Mouse (Mus musculus): ENCODE measurements around the gene Usp9x. TPM values are rescaled to one million over a fixed set of nuclear protein-coding genes. Genes with fewer than 3 reads are reported as not detected.

The Usp9x gene
- polyA plus RNA-seq, 1 experiment from 2014 or later: 61.2 TPM

DNA sequence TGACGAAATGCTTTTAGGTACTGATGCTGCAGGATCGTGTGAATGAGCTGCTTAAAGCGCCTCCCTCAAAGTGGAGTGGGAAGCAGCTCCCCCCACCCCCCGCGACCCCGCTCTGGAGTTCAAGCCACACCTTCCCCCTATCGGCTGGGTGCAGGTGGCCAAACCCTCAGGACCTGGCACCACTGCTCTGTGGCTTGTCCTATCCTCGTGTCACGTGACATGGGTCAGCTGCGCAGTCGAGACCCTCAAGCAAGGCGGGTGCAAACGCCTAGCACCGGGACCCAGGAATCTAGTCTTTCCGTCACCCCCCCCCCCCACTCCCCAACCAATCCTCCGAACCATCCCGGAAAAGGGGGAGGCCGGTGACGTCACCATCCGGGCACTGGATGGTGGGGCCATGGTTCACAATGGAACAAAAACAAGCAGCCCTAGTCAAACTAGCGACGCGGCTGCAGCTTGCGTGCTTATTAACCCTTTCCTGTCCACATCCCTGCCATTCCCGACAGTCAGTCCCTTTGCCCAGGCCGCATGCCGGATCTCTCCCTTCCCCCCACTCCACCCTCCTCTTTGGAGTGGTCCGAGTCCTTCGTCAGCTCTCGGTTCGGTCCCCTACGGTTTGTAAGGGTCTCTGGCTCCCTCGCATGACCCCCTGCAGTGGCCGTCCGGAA, 591 bp upstream of the Usp9x start:
- WGBS: 31% methylated on average over 35 of the region's 35 CpGs
- H3K27me3 ChIP-seq (replicated peaks; ENCODE audit: control insufficient read depth, insufficient read depth, low read length): no peaks in the 10 kb centered on the region
- no peaks in the 10 kb centered on the region for H3K36me3 ChIP-seq (ENCODE audit: control insufficient read depth, insufficient read depth, low read length)
- peak overlapping the region; percentile 97 for H3K27ac ChIP-seq (ENCODE audit: low read depth, low read length)
- ATAC-seq (peak; percentile 86), DNase-seq (ENCODE audit: low spot score) (peak; percentile 97)
- no peaks in the 10 kb centered on the region for H3K9me3 ChIP-seq (replicated peaks; ENCODE audit: control insufficient read depth, low read length)
- peak overlapping the region; percentile 63 for H3K4me3 ChIP-seq (ENCODE audit: low read depth, low read length)
- peak overlapping the region; percentile 81 for H3K9ac ChIP-seq (ENCODE audit: low read length)
- H3K4me1 ChIP-seq (ENCODE audit: control insufficient read depth, insufficient read depth, low read length): no peaks in the 10 kb centered on the region
- H3K4me2 ChIP-seq (ENCODE audit: low read length): peak overlapping the region; percentile 37

DNA sequence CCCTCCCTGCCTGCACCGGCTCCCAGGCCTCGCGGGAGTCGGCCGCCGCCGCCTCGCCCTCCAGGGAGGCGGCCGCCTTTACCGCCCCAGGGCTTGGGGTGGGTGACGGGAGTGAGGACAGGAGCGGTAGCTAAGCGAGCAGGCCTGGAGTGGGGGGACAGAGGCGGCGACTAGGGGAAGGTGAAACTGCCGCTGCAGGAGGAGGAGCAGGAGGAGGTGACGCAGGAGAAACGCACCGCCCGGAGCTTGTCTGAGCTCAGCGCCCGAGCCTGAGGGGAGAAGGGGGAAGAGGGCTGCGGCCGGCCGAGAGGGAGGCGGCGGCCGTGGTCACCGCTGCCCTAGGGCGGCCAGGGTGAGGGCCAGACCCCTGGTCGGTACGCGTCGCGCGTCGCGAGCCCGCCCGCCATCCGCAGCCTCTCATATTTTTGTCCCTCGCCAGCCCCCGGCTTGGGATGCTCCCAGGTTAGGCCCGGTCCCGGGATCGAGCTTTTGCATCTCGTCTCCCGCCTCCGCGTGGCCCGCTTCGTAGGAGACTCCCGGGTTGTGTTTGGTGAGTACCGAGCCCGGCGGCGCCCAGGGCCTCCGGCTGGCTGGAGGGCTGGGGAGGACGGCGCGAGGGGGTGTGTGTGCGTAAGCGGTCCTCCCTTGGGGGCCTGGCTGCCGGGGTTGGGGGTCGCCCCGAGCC, 620 bp downstream of the Usp9x start:
- peak overlapping the region; percentile 20 for H3K4me2 ChIP-seq (ENCODE audit: low read length)
- H3K9me3 ChIP-seq (replicated peaks; ENCODE audit: control insufficient read depth, low read length): no peaks in the 10 kb centered on the region
- no peaks in the 10 kb centered on the region for H3K27me3 ChIP-seq (replicated peaks; ENCODE audit: control insufficient read depth, insufficient read depth, low read length)
- no peaks in the 10 kb centered on the region for H3K36me3 ChIP-seq (ENCODE audit: control insufficient read depth, insufficient read depth, low read length)
- ATAC-seq (peak; percentile 35), DNase-seq (ENCODE audit: low spot score) (peak; percentile 57)
- peak overlapping the region; percentile 97 for H3K27ac ChIP-seq (ENCODE audit: low read depth, low read length)
- H3K9ac ChIP-seq (ENCODE audit: low read length): peak overlapping the region; percentile 81
- no peaks in the 10 kb centered on the region for H3K4me1 ChIP-seq (ENCODE audit: control insufficient read depth, insufficient read depth, low read length)
- 26% methylated on average over 67 of the region's 67 CpGs for WGBS
- peak overlapping the region; percentile 63 for H3K4me3 ChIP-seq (ENCODE audit: low read depth, low read length)

DNA sequence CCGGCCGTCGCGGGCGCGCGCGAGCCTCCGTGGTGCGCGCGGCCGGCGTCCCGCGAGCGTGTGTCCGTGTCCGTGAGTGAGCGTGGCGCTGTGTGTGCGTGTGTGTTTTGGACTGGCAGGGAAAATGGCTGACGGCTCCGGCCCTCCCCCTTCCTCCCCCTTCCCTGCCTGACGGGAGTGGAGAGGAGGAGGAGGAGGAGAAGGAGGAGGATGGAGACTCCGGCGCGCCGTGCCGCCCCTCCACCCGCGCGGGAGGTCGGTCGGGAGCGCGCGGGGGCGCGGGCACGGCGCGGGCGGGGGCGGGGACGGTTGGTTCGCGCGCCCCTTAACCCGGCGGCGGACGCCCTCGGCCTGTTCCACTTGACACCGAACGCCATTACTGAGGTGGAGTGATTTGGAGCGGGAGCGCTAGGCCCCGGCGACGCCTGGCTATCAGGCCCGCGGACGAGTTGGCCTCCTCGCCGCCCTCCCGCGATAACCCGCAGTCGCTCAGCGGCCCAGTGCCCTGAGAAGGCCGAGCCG, 1.2 kb downstream of the Usp9x start:
- Histone ChIP-seq H3K4me1 (ENCODE audit: control insufficient read depth, insufficient read depth, low read length) (no peaks in the 10 kb centered on the region), H3K9me3 (replicated peaks; ENCODE audit: control insufficient read depth, low read length) (no peaks in the 10 kb centered on the region), H3K27me3 (replicated peaks; ENCODE audit: control insufficient read depth, insufficient read depth, low read length) (no peaks in the 10 kb centered on the region), H3K27ac (ENCODE audit: low read depth, low read length) (peak overlapping the region; percentile 97), H3K9ac (ENCODE audit: low read length) (peak overlapping the region; percentile 81), H3K36me3 (ENCODE audit: control insufficient read depth, insufficient read depth, low read length) (no peaks in the 10 kb centered on the region), H3K4me3 (ENCODE audit: low read depth, low read length) (peak overlapping the region; percentile 63), H3K4me2 (ENCODE audit: low read length) (peak overlapping the region; percentile 56)
- DNase-seq (ENCODE audit: low spot score) (peak; percentile 72), ATAC-seq (peak; percentile 29)
- WGBS: 28% methylated on average over 72 of the region's 73 CpGs

DNA sequence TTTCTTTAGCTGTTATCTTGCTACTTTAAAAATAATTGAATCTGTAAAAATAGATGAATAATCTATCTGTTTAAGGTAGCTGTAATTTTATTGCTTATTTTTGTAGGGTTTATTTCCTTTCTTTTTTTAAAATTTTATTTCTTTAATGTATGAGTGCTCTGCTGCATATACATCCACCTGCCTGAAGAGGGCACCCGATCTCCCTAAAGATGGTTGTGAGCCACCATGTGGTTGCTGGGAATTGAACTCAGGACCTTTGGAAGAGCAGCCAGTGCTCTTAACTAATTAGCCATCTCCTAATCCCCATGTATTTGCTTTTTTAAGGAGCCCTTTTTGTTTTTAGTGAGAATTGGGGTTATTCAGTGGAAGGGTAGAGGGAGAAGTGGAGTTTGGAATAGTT, 14.3 kb downstream of the Usp9x start:
- H3K9me3 ChIP-seq (replicated peaks; ENCODE audit: control insufficient read depth, low read length): no peaks in the 10 kb centered on the region
- H3K4me1 ChIP-seq (ENCODE audit: control insufficient read depth, insufficient read depth, low read length): no peaks in the 10 kb centered on the region
- WGBS: 64% methylated on average over 1 of the region's 1 CpGs
- H3K4me3 ChIP-seq (ENCODE audit: low read depth, low read length): no peak overlapping the region
- no peak overlapping the region for H3K4me2 ChIP-seq (ENCODE audit: low read length)
- no peaks in the 10 kb centered on the region for H3K27me3 ChIP-seq (replicated peaks; ENCODE audit: control insufficient read depth, insufficient read depth, low read length)
- no peak overlapping the region for H3K27ac ChIP-seq (ENCODE audit: low read depth, low read length)
- no peak overlapping the region for H3K9ac ChIP-seq (ENCODE audit: low read length)
- ATAC-seq (no peak), DNase-seq (ENCODE audit: low spot score) (no peak)
- H3K36me3 ChIP-seq (ENCODE audit: control insufficient read depth, insufficient read depth, low read length): no peaks in the 10 kb centered on the region

DNA sequence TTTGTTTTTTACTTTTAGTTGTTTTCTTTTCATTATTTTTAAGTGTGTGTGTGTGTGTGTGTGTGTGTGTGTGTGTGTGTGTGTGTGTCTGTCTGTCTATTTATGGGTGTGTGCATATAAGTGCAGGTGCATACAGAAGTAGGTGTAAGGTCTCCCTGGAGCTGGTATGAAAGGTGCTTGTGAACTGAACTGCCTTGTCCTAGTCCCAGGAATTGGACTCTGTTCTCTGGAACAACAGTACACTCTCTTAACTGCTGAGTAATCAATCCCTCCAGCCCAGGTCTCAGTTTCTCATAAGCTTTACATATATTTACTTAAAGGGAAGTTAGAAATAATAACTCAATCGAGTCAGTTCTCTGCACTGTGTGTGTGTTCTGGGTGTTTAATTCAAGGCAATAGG, 25.7 kb downstream of the Usp9x start:
- Histone ChIP-seq H3K9ac (ENCODE audit: low read length) (no peak overlapping the region), H3K27ac (ENCODE audit: low read depth, low read length) (no peak overlapping the region), H3K4me2 (ENCODE audit: low read length) (no peak overlapping the region), H3K4me1 (ENCODE audit: control insufficient read depth, insufficient read depth, low read length) (no peaks in the 10 kb centered on the region), H3K36me3 (ENCODE audit: control insufficient read depth, insufficient read depth, low read length) (peaks cover 8% of the 10 kb centered on the region; the same call in 1 of the 2 replicates), H3K27me3 (replicated peaks; ENCODE audit: control insufficient read depth, insufficient read depth, low read length) (no peaks in the 10 kb centered on the region), H3K4me3 (ENCODE audit: low read depth, low read length) (no peak overlapping the region), H3K9me3 (replicated peaks; ENCODE audit: control insufficient read depth, low read length) (no peaks in the 10 kb centered on the region)
- DNase-seq (ENCODE audit: low spot score): no peak
- WGBS: 91% methylated on average over 1 of the region's 1 CpGs
- ATAC-seq: no peak

DNA sequence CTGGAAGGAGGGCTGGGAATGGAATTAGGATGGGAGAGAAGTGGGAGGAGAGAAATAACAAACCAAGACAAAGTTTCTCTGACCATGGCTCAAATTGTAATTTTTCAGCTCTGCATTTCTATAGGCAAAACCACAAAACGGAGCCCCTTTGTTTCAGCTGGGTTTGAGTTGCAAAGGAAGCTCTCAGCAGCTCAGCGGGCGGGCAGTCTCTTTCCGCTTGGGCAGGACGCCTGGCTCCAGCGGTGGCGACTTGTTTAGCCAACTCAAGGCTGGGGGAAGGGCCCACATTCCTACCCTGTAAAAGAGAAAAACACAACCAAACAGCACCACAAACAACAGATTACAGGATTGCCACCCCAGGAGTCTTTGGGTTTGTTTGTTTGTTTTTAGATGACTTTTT, 135.2 kb downstream of the Usp9x start:
- no peak for ATAC-seq
- no peak overlapping the region for H3K27ac ChIP-seq (ENCODE audit: low read depth, low read length)
- H3K36me3 ChIP-seq (ENCODE audit: control insufficient read depth, insufficient read depth, low read length): no peaks in the 10 kb centered on the region
- H3K4me3 ChIP-seq (ENCODE audit: low read depth, low read length): no peak overlapping the region
- H3K9me3 ChIP-seq (replicated peaks; ENCODE audit: control insufficient read depth, low read length): no peaks in the 10 kb centered on the region
- H3K9ac ChIP-seq (ENCODE audit: low read length): no peak overlapping the region
- WGBS: 16% methylated on average over 7 of the region's 7 CpGs
- no peak overlapping the region for H3K4me2 ChIP-seq (ENCODE audit: low read length)
- H3K27me3 ChIP-seq (replicated peaks; ENCODE audit: control insufficient read depth, insufficient read depth, low read length): 0 out of 2 replicates have a peak, but pooled peaks cover 2% of the 10 kb centered on the region
- DNase-seq (ENCODE audit: low spot score): no peak
- H3K4me1 ChIP-seq (ENCODE audit: control insufficient read depth, insufficient read depth, low read length): no peaks in the 10 kb centered on the region

DNA sequence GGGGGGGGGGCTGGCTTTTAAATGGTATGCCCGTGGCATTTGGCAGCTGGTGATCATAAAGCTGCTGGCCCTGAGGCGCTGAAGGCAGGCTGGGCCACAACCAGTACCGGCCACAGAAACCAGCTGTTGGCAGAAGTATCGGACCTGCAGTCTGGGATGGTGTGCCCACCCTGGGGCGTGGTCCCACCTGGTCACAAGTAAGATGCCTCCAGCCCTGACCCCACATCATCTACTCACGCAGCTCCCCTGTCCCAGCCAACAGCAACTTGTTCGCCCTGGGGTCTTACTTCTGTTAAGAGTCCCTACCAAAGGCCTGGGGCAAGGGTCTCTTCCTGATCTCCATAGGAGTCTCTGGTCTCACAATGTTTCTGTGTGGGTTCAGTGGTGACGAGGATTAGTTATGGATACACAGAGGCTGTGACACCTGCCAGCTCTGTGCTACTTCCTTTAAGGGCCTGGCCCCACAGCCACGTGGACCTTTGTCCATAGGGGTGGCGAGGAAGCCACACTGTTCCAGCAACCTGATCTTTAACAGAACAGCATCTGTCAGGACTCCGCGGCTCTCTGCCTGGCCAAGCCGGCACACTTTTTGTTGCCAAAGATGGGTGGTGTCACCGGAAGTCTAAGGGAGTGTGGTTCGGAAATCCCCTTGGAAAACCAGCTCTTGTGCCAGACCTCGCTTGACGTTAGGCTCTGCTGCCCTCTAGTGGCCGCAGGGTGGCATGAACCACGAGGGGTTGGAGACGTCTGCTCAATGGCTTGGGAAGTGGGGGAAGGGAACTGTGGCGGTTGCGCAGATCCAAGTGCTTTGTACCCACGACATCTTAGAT, 136.4 kb downstream of the Usp9x start:
- 27% methylated on average over 23 of the region's 23 CpGs for WGBS
- peak; percentile 96 for DNase-seq (ENCODE audit: low spot score)
- Histone ChIP-seq H3K36me3 (ENCODE audit: control insufficient read depth, insufficient read depth, low read length) (no peaks in the 10 kb centered on the region), H3K4me1 (ENCODE audit: control insufficient read depth, insufficient read depth, low read length) (no peaks in the 10 kb centered on the region), H3K27me3 (replicated peaks; ENCODE audit: control insufficient read depth, insufficient read depth, low read length) (0 out of 2 replicates have a peak, but pooled peaks cover 2% of the 10 kb centered on the region), H3K27ac (ENCODE audit: low read depth, low read length) (peak overlapping the region; percentile 70; the same call in 1 of the 2 replicates), H3K9me3 (replicated peaks; ENCODE audit: control insufficient read depth, low read length) (no peaks in the 10 kb centered on the region), H3K4me2 (ENCODE audit: low read length) (peak overlapping the region; percentile 42), H3K4me3 (ENCODE audit: low read depth, low read length) (peak overlapping the region; percentile 20; the same call in 1 of the 2 replicates), H3K9ac (ENCODE audit: low read length) (peak overlapping the region; percentile 53; the same call in 1 of the 2 replicates)
- peak; percentile 96 for ATAC-seq

DNA sequence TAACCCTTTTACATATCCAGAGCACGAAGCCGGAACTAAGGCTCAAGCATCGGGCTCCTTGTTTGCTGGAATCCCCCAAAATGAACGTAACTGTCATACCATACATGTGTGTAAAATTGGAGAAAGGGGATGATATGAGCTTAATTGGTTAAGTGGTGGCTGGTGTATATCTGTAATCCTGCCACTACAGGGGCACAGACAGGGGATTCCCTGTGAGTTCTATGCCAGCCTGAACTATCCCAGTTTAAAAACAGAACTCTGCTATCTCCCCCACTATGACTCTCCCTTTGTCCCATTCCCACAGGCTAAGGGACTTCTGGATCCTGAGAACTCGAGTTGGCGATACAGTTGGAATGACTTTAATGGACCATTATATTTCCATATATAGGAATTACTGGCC, 137.1 kb downstream of the Usp9x start:
- Histone ChIP-seq H3K9ac (ENCODE audit: low read length) (peak overlapping the region; percentile 53; the same call in 1 of the 2 replicates), H3K27me3 (replicated peaks; ENCODE audit: control insufficient read depth, insufficient read depth, low read length) (0 out of 2 replicates have a peak, but pooled peaks cover 2% of the 10 kb centered on the region), H3K27ac (ENCODE audit: low read depth, low read length) (peak overlapping the region; percentile 70; the same call in 1 of the 2 replicates), H3K4me3 (ENCODE audit: low read depth, low read length) (peak overlapping the region; percentile 20), H3K9me3 (replicated peaks; ENCODE audit: control insufficient read depth, low read length) (no peaks in the 10 kb centered on the region), H3K4me2 (ENCODE audit: low read length) (peak overlapping the region; percentile 42), H3K4me1 (ENCODE audit: control insufficient read depth, insufficient read depth, low read length) (no peaks in the 10 kb centered on the region), H3K36me3 (ENCODE audit: control insufficient read depth, insufficient read depth, low read length) (no peaks in the 10 kb centered on the region)
- ATAC-seq (peak; percentile 54), DNase-seq (ENCODE audit: low spot score) (no peak)
- WGBS: 39% methylated on average over 6 of the region's 6 CpGs
